Mouse (Mus musculus): Measurements from ENCODE around the gene Krtap4-2. TPM values are rescaled to one million over a fixed set of nuclear protein-coding genes. Genes with fewer than 3 reads are reported as not detected.
"Not testable (repeated sequence)": the region's sequence is repeated elsewhere in the genome, so short reads cannot be mapped to it uniquely, and the experiment has no call there.

Krtap4-2 gene
- polyA plus RNA-seq (2014; fragmentation: Nextera tagmentation; extraction: Ambion mirVana): not detected in 2 replicates

DNA sequence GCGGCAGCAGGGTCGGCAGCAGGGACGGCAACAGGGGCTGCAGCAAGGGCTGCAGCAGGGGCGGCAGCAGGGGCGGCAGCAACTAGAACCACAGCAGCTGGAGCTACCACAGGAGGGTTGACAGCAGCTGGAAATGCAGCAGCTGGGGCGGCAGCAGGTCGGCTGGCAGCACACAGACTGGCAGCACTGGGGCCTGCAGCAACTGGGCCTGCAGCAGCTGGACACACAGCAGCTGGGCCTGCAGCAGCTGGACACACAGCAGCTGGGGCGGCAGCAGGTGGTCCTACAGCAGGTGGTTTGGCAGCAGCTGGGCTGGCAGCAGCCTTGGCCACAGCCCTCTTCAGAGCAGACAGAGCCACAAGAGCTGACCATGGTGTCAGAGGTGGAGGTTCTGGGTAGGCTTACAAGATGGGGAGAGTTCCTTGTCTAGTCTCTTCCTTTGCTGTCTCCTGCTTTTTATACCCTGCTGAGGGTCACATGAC lies at the start of gene Krtap4-2:
TSS of gene Krtap4-2 (minus strand) at position 432 of the 482 bp plus-strand sequence.
- 38% methylated on average over 8 of the region's 8 CpGs for WGBS
- no peak within 1 kb of the TSS for H3K4me2 ChIP-seq (ENCODE audit: low read depth, low read length)
- no peak for DNase-seq (ENCODE audit: low spot score)

DNA sequence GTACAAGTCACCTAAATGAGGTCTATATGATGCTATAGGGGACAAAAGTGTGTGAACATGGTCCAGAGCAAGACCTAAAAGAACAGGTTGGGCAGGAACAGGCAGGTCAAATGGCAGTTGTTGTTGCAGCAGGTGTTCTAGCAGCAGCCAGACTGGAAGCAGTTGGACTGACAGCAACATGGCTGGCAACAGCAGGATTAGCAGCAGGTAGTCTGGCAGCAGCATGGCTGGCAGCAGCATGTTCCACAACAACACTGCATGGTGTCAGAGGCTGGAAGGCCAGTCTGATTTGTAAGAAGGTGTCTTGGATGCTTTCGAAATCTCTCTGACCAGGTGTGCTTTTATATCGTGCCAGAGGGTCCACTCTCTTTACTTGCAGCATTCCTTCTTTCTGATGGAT lies 48.6 kb upstream of the Krtap4-2 start:
- Histone ChIP-seq H3K4me2 (ENCODE audit: low read depth, low read length) (no peak overlapping the region), H3K27ac (replicated peaks; ENCODE audit: low read depth, low read length) (no peak overlapping the region), H3K36me3 (replicated peaks; ENCODE audit: control insufficient read depth, insufficient read depth, low read depth, low read length) (no peaks in the 10 kb centered on the region), H3K4me3 (ENCODE audit: low read depth, low read length) (no peak overlapping the region), H3K9ac (replicated peaks; ENCODE audit: low read length) (no peak overlapping the region), H3K9me3 (replicated peaks; ENCODE audit: control insufficient read depth, low read length) (no peaks in the 10 kb centered on the region), H3K27me3 (ENCODE audit: control insufficient read depth, insufficient read depth, low read length) (no peaks in the 10 kb centered on the region), H3K4me1 (ENCODE audit: control insufficient read depth, insufficient read depth, low read length) (no peaks in the 10 kb centered on the region)
- no peak for DNase-seq (ENCODE audit: low spot score)
- no peak for ATAC-seq (replicated peaks; ENCODE audit: insufficient number of reproducible peaks, low FRiP score, low TSS enrichment, low read depth)
- WGBS: 86% methylated on average over 2 of the region's 2 CpGs

More for the DNA sequence above, at the start of gene Krtap4-2:
- Histone ChIP-seq H3K27me3 (ENCODE audit: control insufficient read depth, insufficient read depth, low read length) (no peaks in the 10 kb centered on the region), H3K4me1 (ENCODE audit: control insufficient read depth, insufficient read depth, low read length) (no peaks in the 10 kb centered on the region), H3K9ac (replicated peaks; ENCODE audit: low read length) (no peak within 1 kb of the TSS), H3K9me3 (replicated peaks; ENCODE audit: control insufficient read depth, low read length) (no peaks in the 10 kb centered on the region), H3K4me3 (ENCODE audit: low read depth, low read length) (no peak within 1 kb of the TSS), H3K27ac (replicated peaks; ENCODE audit: low read depth, low read length) (no peak within 1 kb of the TSS), H3K36me3 (replicated peaks; ENCODE audit: control insufficient read depth, insufficient read depth, low read depth, low read length) (no peaks in the 10 kb centered on the region)
- ATAC-seq (replicated peaks; ENCODE audit: insufficient number of reproducible peaks, low FRiP score, low TSS enrichment, low read depth): no peak

DNA sequence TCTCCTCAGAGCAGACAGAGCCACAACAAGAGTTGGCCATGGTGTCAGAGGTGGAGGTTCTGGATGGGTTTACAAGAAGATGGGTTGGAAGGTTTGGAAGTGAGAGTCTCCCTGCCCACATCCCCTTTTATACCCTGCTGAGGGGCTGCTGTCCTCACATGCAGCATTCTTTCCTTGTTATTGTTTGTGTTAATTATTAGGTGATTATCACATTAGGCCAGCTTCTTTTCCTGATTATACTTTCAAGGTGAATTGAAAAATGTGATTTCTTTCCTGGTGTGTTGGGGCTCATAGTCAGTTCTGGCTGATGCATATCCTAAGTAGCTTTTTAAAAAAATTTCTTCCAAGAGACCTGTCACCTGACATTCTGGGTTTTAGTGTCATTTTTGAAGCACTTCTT lies 31.0 kb upstream of the Krtap4-2 start, which contains the start of gene Krtap4-6:
TSS of gene Krtap4-6 (minus strand) at position 101 of the 400 bp plus-strand sequence.
- Histone ChIP-seq H3K9me3 (replicated peaks; ENCODE audit: control insufficient read depth, low read length) (no peaks in the 10 kb centered on the region), H3K36me3 (replicated peaks; ENCODE audit: control insufficient read depth, insufficient read depth, low read depth, low read length) (no peaks in the 10 kb centered on the region), H3K27ac (replicated peaks; ENCODE audit: low read depth, low read length) (no peak within 1 kb of the TSS), H3K9ac (replicated peaks; ENCODE audit: low read length) (no peak within 1 kb of the TSS), H3K4me1 (ENCODE audit: control insufficient read depth, insufficient read depth, low read length) (no peaks in the 10 kb centered on the region), H3K27me3 (ENCODE audit: control insufficient read depth, insufficient read depth, low read length) (no peaks in the 10 kb centered on the region), H3K4me3 (ENCODE audit: low read depth, low read length) (no peak within 1 kb of the TSS), H3K4me2 (ENCODE audit: low read depth, low read length) (no peak within 1 kb of the TSS)
- DNase-seq (ENCODE audit: low spot score) (no peak), ATAC-seq (replicated peaks; ENCODE audit: insufficient number of reproducible peaks, low FRiP score, low TSS enrichment, low read depth) (no peak)

DNA sequence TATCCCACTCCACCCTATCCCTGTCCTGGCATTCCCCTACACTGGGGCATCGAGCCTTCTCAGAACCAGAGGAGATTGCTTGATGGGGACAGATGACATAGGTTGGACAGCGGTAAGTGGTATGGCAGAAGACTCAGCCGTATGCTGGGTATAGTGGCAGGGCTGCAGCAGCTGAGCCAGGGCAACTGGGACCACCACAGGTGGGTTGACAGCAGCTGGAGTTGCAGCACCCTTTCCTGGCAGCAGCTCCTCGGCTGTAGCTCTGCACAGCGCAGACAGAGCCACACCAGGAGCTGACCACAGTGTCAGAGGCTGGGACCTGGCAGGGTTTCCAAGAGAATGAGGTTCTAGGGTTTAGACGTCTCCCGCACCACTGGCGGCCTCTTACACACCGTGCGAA lies 27.9 kb upstream of the Krtap4-2 start:
- H3K4me3 ChIP-seq (ENCODE audit: low read depth, low read length): no peak overlapping the region
- H3K4me2 ChIP-seq (ENCODE audit: low read depth, low read length): no peak overlapping the region
- H3K9ac ChIP-seq (replicated peaks; ENCODE audit: low read length): no peak overlapping the region
- no peaks in the 10 kb centered on the region for H3K4me1 ChIP-seq (ENCODE audit: control insufficient read depth, insufficient read depth, low read length)
- DNase-seq (ENCODE audit: low spot score) (no peak), ATAC-seq (replicated peaks; ENCODE audit: insufficient number of reproducible peaks, low FRiP score, low TSS enrichment, low read depth) (no peak)
- H3K27ac ChIP-seq (replicated peaks; ENCODE audit: low read depth, low read length): no peak overlapping the region
- H3K9me3 ChIP-seq (replicated peaks; ENCODE audit: control insufficient read depth, low read length): no peaks in the 10 kb centered on the region
- no peaks in the 10 kb centered on the region for H3K27me3 ChIP-seq (ENCODE audit: control insufficient read depth, insufficient read depth, low read length)
- no peaks in the 10 kb centered on the region for H3K36me3 ChIP-seq (replicated peaks; ENCODE audit: control insufficient read depth, insufficient read depth, low read depth, low read length)
- WGBS: 91% methylated on average over 10 of the region's 10 CpGs

DNA sequence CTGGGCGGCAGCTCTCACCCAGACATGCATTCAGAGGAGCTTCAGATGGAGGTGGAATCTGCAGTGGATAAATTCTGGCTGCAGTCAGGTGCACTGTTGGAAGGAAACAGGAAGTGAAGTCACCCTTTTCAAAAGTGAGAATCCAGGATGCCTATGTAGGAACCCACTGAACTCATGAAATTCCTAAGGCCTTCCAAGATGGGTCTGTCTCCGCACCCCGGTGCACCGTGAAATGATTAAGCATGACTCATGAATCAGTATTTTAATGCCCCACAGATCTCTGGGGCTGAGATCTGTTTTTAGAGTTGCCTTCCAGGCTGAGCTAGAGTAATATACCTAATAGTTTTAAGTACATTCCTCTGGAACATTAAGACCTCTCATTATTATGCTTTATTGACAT lies 24.4 kb upstream of the Krtap4-2 start:
- ATAC-seq (replicated peaks; ENCODE audit: insufficient number of reproducible peaks, low FRiP score, low TSS enrichment, low read depth): no peak
- Histone ChIP-seq H3K27ac (replicated peaks; ENCODE audit: low read depth, low read length) (no peak overlapping the region), H3K9me3 (replicated peaks; ENCODE audit: control insufficient read depth, low read length) (no peaks in the 10 kb centered on the region), H3K27me3 (ENCODE audit: control insufficient read depth, insufficient read depth, low read length) (no peaks in the 10 kb centered on the region), H3K4me2 (ENCODE audit: low read depth, low read length) (no peak overlapping the region), H3K4me3 (ENCODE audit: low read depth, low read length) (no peak overlapping the region), H3K9ac (replicated peaks; ENCODE audit: low read length) (no peak overlapping the region), H3K36me3 (replicated peaks; ENCODE audit: control insufficient read depth, insufficient read depth, low read depth, low read length) (no peaks in the 10 kb centered on the region), H3K4me1 (ENCODE audit: control insufficient read depth, insufficient read depth, low read length) (no peaks in the 10 kb centered on the region)
- 86% methylated on average over 4 of the region's 4 CpGs for WGBS
- no peak for DNase-seq (ENCODE audit: low spot score)

DNA sequence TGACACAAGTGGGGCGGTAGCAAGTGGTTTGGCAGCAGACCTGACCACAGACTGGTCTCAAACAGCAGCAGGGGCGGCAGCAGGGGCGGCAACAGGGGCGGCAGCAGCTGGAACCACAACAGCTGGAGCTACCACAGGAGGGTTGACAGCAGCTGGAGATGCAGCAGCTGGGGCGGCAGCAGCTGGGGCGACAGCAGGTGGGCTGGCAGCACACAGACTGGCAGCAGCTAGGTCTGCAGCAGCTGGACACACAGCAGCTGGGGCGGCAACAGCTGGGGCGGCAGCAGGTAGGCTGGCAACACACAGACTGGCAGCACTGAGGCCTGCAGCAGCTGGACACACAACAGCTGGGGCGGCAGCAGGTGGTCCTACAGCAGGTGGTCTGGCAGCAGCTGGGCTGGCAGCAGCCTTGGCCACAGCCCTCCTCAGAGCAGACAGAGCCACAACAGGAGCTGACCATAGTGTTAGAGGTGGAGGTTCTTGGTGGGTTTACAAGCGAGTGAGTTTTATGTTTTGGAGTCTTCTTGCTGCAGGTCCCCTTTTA lies 23.7 kb upstream of the Krtap4-2 start, which contains the start of gene Gm11563:
TSS of gene Gm11563 (minus strand) at position 494 of the 544 bp plus-strand sequence.
- H3K9ac ChIP-seq (replicated peaks; ENCODE audit: low read length); H3K27me3 ChIP-seq (ENCODE audit: control insufficient read depth, insufficient read depth, low read length); H3K4me2 ChIP-seq (ENCODE audit: low read depth, low read length); H3K4me1 ChIP-seq (ENCODE audit: control insufficient read depth, insufficient read depth, low read length); ATAC-seq (replicated peaks; ENCODE audit: insufficient number of reproducible peaks, low FRiP score, low TSS enrichment, low read depth); H3K27ac ChIP-seq (replicated peaks; ENCODE audit: low read depth, low read length); H3K4me3 ChIP-seq (ENCODE audit: low read depth, low read length); H3K9me3 ChIP-seq (replicated peaks; ENCODE audit: control insufficient read depth, low read length); DNase-seq (ENCODE audit: low spot score); H3K36me3 ChIP-seq (replicated peaks; ENCODE audit: control insufficient read depth, insufficient read depth, low read depth, low read length): not testable (repeated sequence)
- 61% methylated on average over 10 of the region's 10 CpGs for WGBS

DNA sequence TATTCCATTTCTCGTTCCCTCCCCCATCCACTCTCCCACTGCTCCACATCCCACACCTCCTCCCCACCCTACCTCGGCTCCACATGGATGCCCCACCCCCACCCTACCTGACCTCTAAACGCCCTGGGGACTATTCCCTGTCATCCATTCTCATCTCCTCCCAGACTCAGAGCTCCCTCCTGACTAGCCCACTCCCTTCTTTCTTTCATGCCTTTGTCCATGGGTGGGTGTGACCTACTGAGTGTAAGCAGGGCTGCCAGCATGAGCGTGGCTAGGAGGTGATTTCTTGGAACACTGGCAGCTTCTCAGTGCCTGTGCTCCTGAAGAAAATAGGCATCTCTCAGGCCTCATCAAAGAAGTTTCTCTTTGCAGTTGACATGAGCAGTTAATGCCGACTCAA lies 22.2 kb upstream of the Krtap4-2 start:
- H3K4me1 ChIP-seq (ENCODE audit: control insufficient read depth, insufficient read depth, low read length): no peaks in the 10 kb centered on the region
- ATAC-seq (replicated peaks; ENCODE audit: insufficient number of reproducible peaks, low FRiP score, low TSS enrichment, low read depth) (no peak), DNase-seq (ENCODE audit: low spot score) (no peak)
- 44% methylated on average over 5 of the region's 5 CpGs for WGBS
- no peaks in the 10 kb centered on the region for H3K27me3 ChIP-seq (ENCODE audit: control insufficient read depth, insufficient read depth, low read length)
- H3K27ac ChIP-seq (replicated peaks; ENCODE audit: low read depth, low read length): no peak overlapping the region
- no peaks in the 10 kb centered on the region for H3K9me3 ChIP-seq (replicated peaks; ENCODE audit: control insufficient read depth, low read length)
- H3K36me3 ChIP-seq (replicated peaks; ENCODE audit: control insufficient read depth, insufficient read depth, low read depth, low read length): no peaks in the 10 kb centered on the region
- H3K4me2 ChIP-seq (ENCODE audit: low read depth, low read length): no peak overlapping the region
- H3K4me3 ChIP-seq (ENCODE audit: low read depth, low read length): no peak overlapping the region
- no peak overlapping the region for H3K9ac ChIP-seq (replicated peaks; ENCODE audit: low read length)

DNA sequence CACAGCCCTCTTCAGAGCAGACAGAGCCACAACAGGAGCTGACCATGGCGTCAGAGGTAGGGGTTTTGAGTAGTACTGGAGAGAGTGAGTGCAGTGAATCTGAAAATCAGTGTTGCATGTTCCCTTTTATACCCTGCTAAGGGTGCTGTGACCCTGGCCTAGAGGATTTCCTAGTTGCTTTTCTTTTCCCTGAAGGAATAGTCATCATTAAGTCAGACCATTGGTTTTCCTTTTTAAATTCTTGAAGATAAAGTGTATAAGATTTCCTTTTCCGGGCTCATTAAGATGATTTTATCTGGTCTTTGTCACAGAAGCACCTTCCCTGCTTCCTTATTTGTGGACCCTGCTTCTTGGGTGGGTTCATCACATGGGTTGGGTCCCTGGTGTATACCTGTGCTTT lies 15.3 kb upstream of the Krtap4-2 start, which contains the start of gene Gm11555:
TSS of gene Gm11555 (minus strand) at position 101 of the 400 bp plus-strand sequence.
- H3K4me1 ChIP-seq (ENCODE audit: control insufficient read depth, insufficient read depth, low read length): no peaks in the 10 kb centered on the region
- DNase-seq (ENCODE audit: low spot score) (no peak), ATAC-seq (replicated peaks; ENCODE audit: insufficient number of reproducible peaks, low FRiP score, low TSS enrichment, low read depth) (no peak)
- H3K4me2 ChIP-seq (ENCODE audit: low read depth, low read length): no peak within 1 kb of the TSS
- no peaks in the 10 kb centered on the region for H3K36me3 ChIP-seq (replicated peaks; ENCODE audit: control insufficient read depth, insufficient read depth, low read depth, low read length)
- no peak within 1 kb of the TSS for H3K27ac ChIP-seq (replicated peaks; ENCODE audit: low read depth, low read length)
- no peak within 1 kb of the TSS for H3K9ac ChIP-seq (replicated peaks; ENCODE audit: low read length)
- no peak within 1 kb of the TSS for H3K4me3 ChIP-seq (ENCODE audit: low read depth, low read length)
- no peaks in the 10 kb centered on the region for H3K9me3 ChIP-seq (replicated peaks; ENCODE audit: control insufficient read depth, low read length)
- WGBS: 88% methylated on average over 2 of the region's 2 CpGs
- H3K27me3 ChIP-seq (ENCODE audit: control insufficient read depth, insufficient read depth, low read length): no peaks in the 10 kb centered on the region

Measured in embryonic facial prominence, embryonic 11.5 days (tissue).